Mouse (Mus musculus): ENCODE results near the gene Adam23. TPM values are rescaled to one million over a fixed set of nuclear protein-coding genes. Genes with fewer than 3 reads are reported as not detected.

The Adam23 gene
- polyA plus RNA-seq, 1 experiment from 2014 or later, result 13.4 TPM

DNA sequence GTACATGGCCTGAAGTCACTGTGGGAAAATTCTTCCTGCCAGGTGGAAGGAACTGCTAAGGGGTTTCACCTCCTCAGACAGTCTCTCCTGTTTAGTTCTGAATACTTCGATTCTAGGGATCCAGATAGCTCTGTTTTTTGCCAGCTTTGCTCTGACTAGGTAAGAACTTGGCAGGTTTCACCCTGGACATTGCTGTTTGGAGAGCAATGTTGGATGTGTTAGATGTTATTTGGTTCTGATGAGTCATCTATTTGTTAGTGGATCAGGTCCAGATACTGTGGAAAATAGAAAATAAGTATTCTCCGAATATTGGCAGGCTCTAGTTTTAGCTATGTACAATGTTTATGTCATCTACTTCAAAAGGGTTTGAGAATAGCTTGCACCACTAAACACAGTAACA, 41.0 kb downstream of the Adam23 start:
- 89% methylated on average over 2 of the region's 2 CpGs for WGBS
- H3K36me3 ChIP-seq (replicated peaks), result no peaks in the 10 kb centered on the region; the same call in 1 of the 2 replicates
- H3K4me1 ChIP-seq, result no peaks in the 10 kb centered on the region
- no peak overlapping the region for H3K4me3 ChIP-seq (replicated peaks)
- no peaks in the 10 kb centered on the region for H3K9me3 ChIP-seq
- no peak overlapping the region for H3K27ac ChIP-seq
- no peak for ATAC-seq (ENCODE audit: low FRiP score)
- no peaks in the 10 kb centered on the region for H3K27me3 ChIP-seq
- no peak overlapping the region for H3K9ac ChIP-seq
- no peak overlapping the region for H3K4me2 ChIP-seq

DNA sequence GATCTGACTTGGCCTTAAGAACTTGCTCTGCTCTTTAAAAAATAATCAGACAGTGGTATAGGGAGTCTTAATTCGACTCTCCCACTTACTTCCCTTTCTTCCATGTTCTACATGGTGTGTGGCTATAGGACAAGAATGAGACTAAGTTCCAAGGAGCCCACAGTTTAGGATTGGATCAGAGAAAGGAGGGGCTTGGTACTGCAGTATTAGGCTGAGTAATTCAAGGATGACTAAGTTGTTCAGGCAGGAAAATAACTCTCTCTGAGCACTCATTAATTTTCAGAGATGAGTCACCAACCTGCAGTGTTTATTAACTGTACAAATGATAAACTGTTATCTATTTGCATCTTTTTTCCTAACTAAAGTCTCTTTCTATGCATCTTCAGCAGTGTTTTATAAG, 45.3 kb downstream of the Adam23 start:
- ATAC-seq (ENCODE audit: low FRiP score), result no peak
- WGBS, result 59% methylated on average over 1 of the region's 1 CpGs
- no peaks in the 10 kb centered on the region for H3K36me3 ChIP-seq (replicated peaks)
- H3K27me3 ChIP-seq, result no peaks in the 10 kb centered on the region
- H3K4me3 ChIP-seq (replicated peaks), result no peak overlapping the region
- H3K9ac ChIP-seq, result no peak overlapping the region
- no peak overlapping the region for H3K27ac ChIP-seq
- no peaks in the 10 kb centered on the region for H3K4me1 ChIP-seq
- no peak overlapping the region for H3K4me2 ChIP-seq
- H3K9me3 ChIP-seq, result no peaks in the 10 kb centered on the region

DNA sequence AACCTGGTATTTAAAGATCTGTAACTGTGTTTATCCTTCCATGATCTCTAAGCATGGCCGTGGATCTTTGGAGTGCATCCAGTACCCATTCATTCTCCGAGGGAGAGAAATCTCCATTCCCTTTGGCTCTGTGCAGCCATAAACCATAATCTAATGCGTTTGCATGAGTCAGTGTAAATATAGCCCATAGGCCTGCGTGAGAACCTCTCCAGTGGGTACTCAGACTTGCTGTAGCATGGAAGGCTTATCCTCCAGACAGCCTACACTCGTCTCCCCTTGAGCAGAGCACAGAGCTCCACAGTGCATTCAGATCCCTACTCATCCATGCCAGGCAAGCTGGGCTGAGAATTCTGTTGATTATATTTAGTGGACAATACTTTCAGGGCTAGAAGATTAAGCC, 47.6 kb downstream of the Adam23 start:
- Histone ChIP-seq H3K4me1 (no peaks in the 10 kb centered on the region), H3K27ac (no peak overlapping the region), H3K27me3 (no peaks in the 10 kb centered on the region), H3K4me3 (replicated peaks) (no peak overlapping the region), H3K9me3 (no peaks in the 10 kb centered on the region), H3K9ac (no peak overlapping the region), H3K36me3 (replicated peaks) (no peaks in the 10 kb centered on the region), H3K4me2 (no peak overlapping the region)
- WGBS, result 85% methylated on average over 5 of the region's 5 CpGs
- ATAC-seq (ENCODE audit: low FRiP score), result no peak

DNA sequence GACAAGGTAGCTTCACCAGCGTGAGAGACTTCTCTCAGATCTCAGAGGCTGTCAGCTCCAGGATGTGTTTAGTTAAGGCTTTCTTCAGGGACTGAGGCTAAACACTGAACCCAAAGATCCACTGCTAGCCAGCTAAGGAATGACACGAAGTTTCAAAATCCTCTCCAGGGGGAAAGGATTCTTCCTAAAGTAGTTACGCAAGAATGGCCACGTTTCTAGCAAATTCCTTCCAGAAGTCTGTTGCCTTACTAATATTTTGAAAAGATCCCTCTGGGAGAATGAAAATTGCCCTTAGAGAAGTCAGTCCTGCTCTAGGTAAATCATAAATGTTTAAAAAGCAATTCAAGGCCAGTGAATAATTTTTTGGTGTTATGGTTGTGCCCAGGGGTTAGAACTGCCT, 61.7 kb downstream of the Adam23 start:
- Histone ChIP-seq H3K9me3 (no peaks in the 10 kb centered on the region), H3K4me2 (no peak overlapping the region), H3K9ac (no peak overlapping the region), H3K4me3 (replicated peaks) (no peak overlapping the region), H3K27ac (no peak overlapping the region), H3K4me1 (no peaks in the 10 kb centered on the region; the same call in 1 of the 2 replicates), H3K27me3 (no peaks in the 10 kb centered on the region), H3K36me3 (replicated peaks) (no peaks in the 10 kb centered on the region)
- WGBS, result 78% methylated on average over 4 of the region's 4 CpGs
- ATAC-seq (ENCODE audit: low FRiP score), result no peak

DNA sequence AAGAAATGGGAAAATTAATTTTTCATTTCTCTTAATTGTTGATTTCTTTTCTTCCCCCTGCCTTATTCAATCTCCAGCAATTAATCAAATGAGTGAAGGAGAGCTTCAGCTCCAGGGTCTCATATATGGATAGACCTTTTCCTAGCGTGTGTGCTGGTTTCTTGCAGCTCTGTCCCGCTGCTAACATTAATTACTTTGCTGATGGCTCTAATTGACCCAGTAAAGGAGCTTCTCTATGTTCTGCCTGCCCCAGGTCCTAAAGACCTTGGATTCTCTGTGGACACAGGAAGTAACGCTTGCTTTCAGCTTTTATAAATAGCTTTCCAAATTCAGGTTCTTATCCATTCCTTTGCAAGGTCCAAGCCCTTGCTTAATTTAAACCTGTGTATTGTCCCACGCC, 63.1 kb downstream of the Adam23 start:
- Histone ChIP-seq H3K4me1 (no peaks in the 10 kb centered on the region; the same call in 1 of the 2 replicates), H3K4me3 (replicated peaks) (no peak overlapping the region), H3K9ac (no peak overlapping the region), H3K36me3 (replicated peaks) (no peaks in the 10 kb centered on the region), H3K27me3 (no peaks in the 10 kb centered on the region), H3K9me3 (no peaks in the 10 kb centered on the region), H3K27ac (no peak overlapping the region), H3K4me2 (no peak overlapping the region)
- no peak for ATAC-seq (ENCODE audit: low FRiP score)
- 50% methylated on average over 4 of the region's 4 CpGs for WGBS

DNA sequence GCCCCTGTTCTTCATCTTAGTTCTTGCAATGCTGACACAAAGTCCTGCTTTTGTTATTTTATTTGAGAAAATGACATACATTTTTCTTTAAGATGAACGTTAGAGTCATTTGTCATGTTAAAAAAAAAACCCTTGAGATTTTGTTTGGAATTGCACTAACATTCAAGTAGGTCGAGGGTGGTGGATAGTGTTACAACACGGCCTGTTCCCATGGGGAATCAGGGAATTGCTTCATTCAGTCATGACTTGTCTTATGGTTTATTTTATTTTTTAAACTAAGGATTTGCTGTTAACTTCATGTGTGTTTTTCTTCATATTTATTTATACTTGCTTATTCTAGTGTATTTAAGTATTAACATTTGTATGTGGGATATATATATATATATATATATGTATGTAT, 65.7 kb downstream of the Adam23 start:
- H3K36me3 ChIP-seq (replicated peaks), result no peaks in the 10 kb centered on the region
- H3K9me3 ChIP-seq, result no peaks in the 10 kb centered on the region
- no peak overlapping the region for H3K4me3 ChIP-seq (replicated peaks)
- no peak overlapping the region for H3K4me2 ChIP-seq
- no peaks in the 10 kb centered on the region for H3K27me3 ChIP-seq
- no peaks in the 10 kb centered on the region; the same call in 1 of the 2 replicates for H3K4me1 ChIP-seq
- WGBS, result 75% methylated on average over 3 of the region's 3 CpGs
- ATAC-seq (ENCODE audit: low FRiP score), result no peak
- no peak overlapping the region for H3K9ac ChIP-seq
- no peak overlapping the region for H3K27ac ChIP-seq

DNA sequence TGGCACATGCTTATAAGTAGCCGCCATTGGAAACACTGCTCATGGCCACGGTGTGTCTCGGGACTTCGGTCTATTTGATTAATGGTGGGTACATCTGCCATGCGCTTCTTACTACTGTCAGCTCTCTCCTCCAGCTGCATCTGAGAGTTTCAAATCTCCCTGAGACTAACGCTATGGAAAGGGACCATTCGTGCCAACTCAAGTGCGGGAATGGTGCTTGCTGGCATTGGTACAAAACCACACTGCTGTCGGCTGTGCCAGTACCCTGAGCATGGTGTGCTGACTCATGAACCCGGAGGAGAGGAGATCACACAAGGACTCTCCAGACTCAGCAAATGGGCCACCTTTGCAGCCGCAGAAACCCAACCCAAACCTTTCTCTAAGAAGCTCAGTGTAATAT, 72.1 kb downstream of the Adam23 start:
- Histone ChIP-seq H3K27ac (no peak overlapping the region), H3K36me3 (replicated peaks) (no peaks in the 10 kb centered on the region), H3K4me3 (replicated peaks) (no peak overlapping the region), H3K9ac (no peak overlapping the region), H3K9me3 (no peaks in the 10 kb centered on the region), H3K4me2 (no peak overlapping the region), H3K4me1 (no peaks in the 10 kb centered on the region), H3K27me3 (no peaks in the 10 kb centered on the region)
- ATAC-seq (ENCODE audit: low FRiP score), result no peak
- 93% methylated on average over 11 of the region's 11 CpGs for WGBS

DNA sequence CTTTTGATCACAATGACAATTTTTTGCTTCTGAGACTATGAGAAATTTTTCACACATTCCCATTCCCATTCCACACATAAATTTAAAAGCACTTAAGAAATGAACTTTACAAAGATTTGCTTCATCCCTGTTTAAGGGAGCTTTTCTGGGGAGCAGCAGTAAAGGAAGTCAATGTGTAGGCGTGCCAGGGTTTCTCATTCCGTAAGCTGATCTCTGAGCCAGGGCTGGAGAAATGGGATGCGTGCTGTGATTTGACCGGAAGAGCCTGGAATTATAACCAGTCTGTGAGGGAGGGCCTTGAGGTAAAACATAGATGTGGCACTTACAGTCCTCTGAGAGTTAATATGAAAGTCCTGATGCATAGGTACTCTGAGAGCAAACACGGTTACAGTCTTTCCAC, 73.1 kb downstream of the Adam23 start:
- Histone ChIP-seq H3K36me3 (replicated peaks) (no peaks in the 10 kb centered on the region), H3K9ac (no peak overlapping the region), H3K9me3 (no peaks in the 10 kb centered on the region), H3K27ac (no peak overlapping the region), H3K4me3 (replicated peaks) (no peak overlapping the region), H3K27me3 (no peaks in the 10 kb centered on the region), H3K4me1 (no peaks in the 10 kb centered on the region), H3K4me2 (no peak overlapping the region)
- no peak for ATAC-seq (ENCODE audit: low FRiP score)
- WGBS, result 87% methylated on average over 5 of the region's 5 CpGs

DNA sequence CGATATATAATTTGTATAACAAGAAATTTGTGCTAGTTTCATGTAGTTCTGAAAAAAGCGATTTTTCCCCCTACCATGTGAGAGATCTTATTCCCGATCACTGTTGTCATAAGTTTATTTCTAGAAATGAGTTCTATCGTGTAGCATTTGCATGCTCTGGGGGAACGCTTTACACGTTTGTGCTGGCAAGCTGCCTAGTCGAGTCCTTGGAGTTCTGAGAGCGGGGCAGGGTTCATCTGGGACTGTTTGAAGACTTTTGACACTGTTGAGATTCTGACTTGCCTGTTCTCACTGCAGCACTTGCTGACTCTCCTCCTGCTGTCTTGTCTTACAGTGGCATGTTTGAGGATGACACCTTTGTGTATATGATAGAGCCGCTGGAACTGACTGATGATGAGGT, 84.2 kb downstream of the Adam23 start:
- 82% methylated on average over 9 of the region's 9 CpGs for WGBS
- no peak overlapping the region for H3K9ac ChIP-seq
- no peaks in the 10 kb centered on the region for H3K27me3 ChIP-seq
- H3K36me3 ChIP-seq (replicated peaks), result no peaks in the 10 kb centered on the region
- H3K4me3 ChIP-seq (replicated peaks), result no peak overlapping the region
- no peak overlapping the region for H3K27ac ChIP-seq
- H3K4me2 ChIP-seq, result no peak overlapping the region
- H3K9me3 ChIP-seq, result no peaks in the 10 kb centered on the region
- ATAC-seq (ENCODE audit: low FRiP score), result no peak
- 0 out of 2 replicates have a peak, but pooled peaks cover 3% of the 10 kb centered on the region for H3K4me1 ChIP-seq

DNA sequence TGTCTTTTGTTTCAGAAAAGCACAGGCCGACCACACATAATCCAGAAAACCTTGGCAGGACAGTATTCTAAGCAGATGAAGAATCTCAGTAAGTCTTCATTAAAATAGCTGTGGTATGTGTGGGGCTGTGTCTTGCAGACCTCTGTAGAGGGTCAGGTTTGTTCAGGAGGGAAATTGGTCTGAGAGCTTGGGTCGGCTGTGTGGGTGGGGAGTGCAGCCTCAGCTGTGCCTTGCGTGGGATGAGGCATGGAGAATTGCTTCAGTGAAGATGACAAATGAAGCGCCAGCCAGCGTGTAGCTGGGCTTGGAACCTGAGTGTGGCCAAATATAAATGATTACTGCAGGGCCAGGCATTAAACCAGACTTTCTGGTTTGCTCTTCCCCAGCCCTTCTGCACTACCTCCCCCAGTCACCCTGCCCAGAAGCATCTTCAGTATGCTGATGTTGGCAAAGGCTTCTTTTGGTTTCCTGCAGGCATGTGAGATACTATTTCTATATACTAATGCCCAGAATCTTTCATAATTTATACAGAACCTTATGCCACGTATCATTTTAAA, 88.7 kb downstream of the Adam23 start:
- Histone ChIP-seq H3K27ac (no peak overlapping the region), H3K4me1 (0 out of 2 replicates have a peak, but pooled peaks cover 3% of the 10 kb centered on the region), H3K9ac (no peak overlapping the region), H3K4me2 (no peak overlapping the region), H3K27me3 (no peaks in the 10 kb centered on the region), H3K4me3 (replicated peaks) (no peak overlapping the region), H3K36me3 (replicated peaks) (no peaks in the 10 kb centered on the region), H3K9me3 (no peaks in the 10 kb centered on the region)
- no peak for ATAC-seq (ENCODE audit: low FRiP score)
- 75% methylated on average over 6 of the region's 6 CpGs for WGBS

DNA sequence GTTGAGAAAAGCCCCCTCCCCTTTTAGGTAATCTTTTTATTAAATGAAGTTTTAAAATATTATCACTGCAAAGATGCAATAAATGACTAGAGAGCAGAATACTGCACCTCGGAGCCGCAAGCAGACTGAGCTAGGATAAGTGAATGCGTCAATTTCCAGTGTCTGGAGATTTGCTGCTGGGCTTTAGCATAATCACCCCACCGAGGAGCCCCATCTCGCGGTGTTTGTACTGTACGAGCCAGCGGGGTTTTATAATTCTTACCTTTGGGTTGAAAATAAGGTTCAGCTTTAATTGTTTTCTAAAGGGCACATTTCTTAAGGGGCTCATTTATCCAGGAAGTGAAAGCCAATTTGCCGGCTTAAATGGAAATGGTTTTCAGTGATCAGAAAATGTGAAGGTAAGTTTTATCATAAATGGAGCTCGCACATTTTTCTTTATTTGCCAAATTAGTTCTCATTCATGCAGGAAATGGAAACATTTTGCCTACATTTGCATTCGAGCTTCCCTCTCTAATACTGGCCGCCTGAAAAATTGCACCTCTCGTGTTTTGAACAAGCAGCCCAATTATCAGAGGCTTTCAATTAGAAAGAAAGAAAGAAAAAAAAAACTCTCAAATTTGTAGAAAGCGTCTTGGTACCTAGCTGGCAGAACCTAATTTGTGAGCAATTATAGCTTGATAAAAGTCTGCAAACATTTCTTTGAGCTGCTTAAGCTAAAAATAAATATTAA, 94.4 kb downstream of the Adam23 start:
- no peaks in the 10 kb centered on the region for H3K36me3 ChIP-seq (replicated peaks)
- WGBS, result 22% methylated on average over 14 of the region's 14 CpGs
- H3K27me3 ChIP-seq, result no peaks in the 10 kb centered on the region
- no peaks in the 10 kb centered on the region for H3K9me3 ChIP-seq
- no peak overlapping the region for H3K27ac ChIP-seq
- no peak overlapping the region for H3K4me3 ChIP-seq (replicated peaks)
- H3K4me2 ChIP-seq, result peak overlapping the region; percentile 32
- peaks cover 5% of the 10 kb centered on the region for H3K4me1 ChIP-seq
- H3K9ac ChIP-seq, result no peak overlapping the region
- ATAC-seq (ENCODE audit: low FRiP score), result peak; percentile 82

DNA sequence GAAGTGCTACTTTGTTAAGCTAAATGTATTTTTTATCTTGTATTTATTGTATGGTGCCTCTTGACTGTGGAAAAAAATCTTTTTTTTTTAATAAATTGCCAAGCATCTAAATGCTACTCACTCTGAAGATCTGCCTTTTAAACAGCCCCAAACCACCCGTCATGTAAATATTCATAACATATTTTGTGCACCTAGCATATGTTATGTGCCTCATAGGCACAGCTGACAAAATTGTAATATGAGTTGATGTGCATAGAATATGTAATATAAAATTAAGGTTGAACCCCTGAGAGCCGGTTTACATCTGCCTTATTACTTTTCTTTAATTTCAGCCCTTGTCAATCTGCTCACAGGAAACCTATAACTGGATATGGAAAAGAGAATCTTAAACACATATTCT, 98.4 kb downstream of the Adam23 start:
- Histone ChIP-seq H3K36me3 (replicated peaks) (0 out of 2 replicates have a peak, but pooled peaks cover 3% of the 10 kb centered on the region), H3K9me3 (no peaks in the 10 kb centered on the region), H3K4me3 (replicated peaks) (no peak overlapping the region), H3K4me1 (peaks cover 5% of the 10 kb centered on the region), H3K27me3 (no peaks in the 10 kb centered on the region), H3K27ac (no peak overlapping the region), H3K9ac (no peak overlapping the region), H3K4me2 (no peak overlapping the region)
- 84% methylated on average over 2 of the region's 2 CpGs for WGBS
- no peak for ATAC-seq (ENCODE audit: low FRiP score)

DNA sequence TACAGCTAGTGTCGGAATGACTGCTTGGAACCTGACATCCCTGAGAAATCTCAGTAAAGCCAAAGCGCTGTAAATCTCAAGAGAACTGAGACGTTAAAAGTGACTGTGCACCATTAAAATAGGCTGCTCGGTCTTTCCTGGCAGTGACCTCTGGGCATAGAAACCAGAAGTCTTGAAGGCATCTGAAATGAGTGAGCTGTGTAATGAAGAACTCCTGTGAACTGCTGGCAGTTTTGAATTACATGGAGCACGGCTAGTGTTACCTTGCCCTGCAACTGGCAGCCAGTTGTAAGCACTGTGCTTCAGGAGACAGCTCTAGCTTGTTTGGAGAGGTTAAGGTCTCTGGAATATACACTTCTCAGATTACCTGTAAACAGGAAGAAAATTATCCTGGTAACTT, 107.3 kb downstream of the Adam23 start:
- no peak for ATAC-seq (ENCODE audit: low FRiP score)
- H3K9ac ChIP-seq, result no peak overlapping the region
- peaks cover 2% of the 10 kb centered on the region; the same call in 1 of the 2 replicates for H3K36me3 ChIP-seq (replicated peaks)
- 80% methylated on average over 5 of the region's 5 CpGs for WGBS
- H3K27me3 ChIP-seq, result no peaks in the 10 kb centered on the region
- no peaks in the 10 kb centered on the region for H3K4me1 ChIP-seq
- H3K4me2 ChIP-seq, result no peak overlapping the region
- H3K9me3 ChIP-seq, result no peaks in the 10 kb centered on the region
- H3K4me3 ChIP-seq (replicated peaks), result no peak overlapping the region
- no peak overlapping the region for H3K27ac ChIP-seq
